Mouse (Mus musculus) hindbrain, postnatal 0 days (tissue): ENCODE measurements around the gene Itk. TPM values are rescaled to one million over a fixed set of nuclear protein-coding genes. Genes with fewer than 3 reads are reported as not detected.

Experiments used
- ATAC-seq: fragments of 200-750 bp; cut with Nextera tagmentation; 2 replicates; pipeline ENCODE4 v1.8.0; 2017; ENCODE audit warnings: mild to moderate bottlenecking, moderate TSS enrichment, moderate library complexity
- DNase-seq: peaks from one replicate; pipeline ENCODE4 v3.0.0-alpha.2; 2015; ENCODE audit warnings: low spot score
- H3K27ac ChIP-seq: fragments of 300-500 bp; sonication (generic); 2 replicates; pipeline ENCODE4 v1.5.1; 2014; ENCODE audit warnings: mild to moderate bottlenecking
- H3K27me3 ChIP-seq: fragments of 300-500 bp; sonication (generic); 2 replicates; pipeline ENCODE4 v1.6.1; 2014; ENCODE audit warnings: low read length, mixed read lengths; ENCODE audit not compliant: insufficient read depth
- H3K36me3 ChIP-seq: fragments of 300-500 bp; sonication (generic); 2 replicates; pipeline ENCODE4 v1.6.1; 2014; ENCODE audit warnings: low read length, mixed read lengths; ENCODE audit not compliant: insufficient read depth
- H3K4me1 ChIP-seq: fragments of 300-500 bp; sonication (generic); 2 replicates; pipeline ENCODE4 v1.6.1; 2014; ENCODE audit warnings: antibody characterized with exemption, low read length, mixed read lengths; ENCODE audit not compliant: insufficient read depth
- H3K4me2 ChIP-seq: fragments of 300-500 bp; sonication (generic); 2 replicates; pipeline ENCODE4 v1.6.1; 2014; ENCODE audit warnings: low read depth, mild to moderate bottlenecking, low read length, moderate library complexity, mixed read lengths
- H3K4me3 ChIP-seq: fragments of 300-500 bp; sonication (generic); 2 replicates; pipeline ENCODE4 v1.5.1; 2014; ENCODE audit warnings: low read length
- H3K9ac ChIP-seq: fragments of 300-500 bp; sonication (generic); replicated peaks from 2 replicates; pipeline ENCODE4 v1.6.1; 2014; ENCODE audit warnings: mild to moderate bottlenecking, low read length, moderate library complexity, mixed read lengths
- H3K9me3 ChIP-seq: fragments of 300-500 bp; sonication (generic); 2 replicates; pipeline ENCODE4 v1.6.1; 2016; ENCODE audit warnings: low read length, mixed read lengths
- CTCF ChIP-seq: IDR thresholded peaks from 2 replicates; pipeline ENCODE4 v1.5.1; 2016; ENCODE audit warnings: antibody characterized with exemption, control low read depth, low read depth
- WGBS: fragments of 180-500 bp; shearing (Covaris S2); extraction: QIAGEN DNeasy Blood & Tissue Kit; methylation state at CpG from one replicate; pipeline ENCODE4 v1.1.7; 2014; 5-methylcytosine and 5-hydroxymethylcytosine counted together
- polyA plus RNA-seq: library from polyadenylated mRNA; unstranded; fragments of >200 nt; fragmentation: Nextera tagmentation; extraction: Ambion mirVana; gene quantifications from 2 replicates; pipeline ENCODE4 v1.2.1, GENCODE M21; 2015
- total RNA-seq: library from RNA; depleted of rRNA; stranded (reverse); fragments of >200 nt; gene quantifications from 2 replicates; pipeline ENCODE4 v1.2.3, GENCODE M21; 2014

Itk gene
- total and polyA plus RNA-seq, 2 experiments from 2014 or later: 0.04 TPM; not detected in 1

GRCm38 (mm10) chr11:46398933-46399383 lies 9.6 kb upstream of the Itk start:
- H3K9me3 ChIP-seq: no peaks in the 10 kb centered on the region
- H3K4me2 ChIP-seq: no peak overlapping the region
- H3K4me1 ChIP-seq: no peaks in the 10 kb centered on the region
- ATAC-seq (no peak), DNase-seq (no peak)
- H3K36me3 ChIP-seq: no peaks in the 10 kb centered on the region
- no peaks in the 10 kb centered on the region for H3K27me3 ChIP-seq
- no peak overlapping the region for H3K9ac ChIP-seq
- WGBS: 55% methylated on average over 5 of the region's 5 CpGs
- TF ChIP-seq CTCF: no peak
- no peak overlapping the region for H3K27ac ChIP-seq
- H3K4me3 ChIP-seq: no peak overlapping the region

GRCm38 (mm10) chr11:46398473-46398872 lies 9.2 kb upstream of the Itk start:
- H3K4me3 ChIP-seq: no peak overlapping the region
- no peaks in the 10 kb centered on the region for H3K9me3 ChIP-seq
- H3K36me3 ChIP-seq: no peaks in the 10 kb centered on the region
- WGBS: 86% methylated on average over 4 of the region's 4 CpGs
- no peaks in the 10 kb centered on the region for H3K27me3 ChIP-seq
- H3K4me1 ChIP-seq: no peaks in the 10 kb centered on the region
- DNase-seq (no peak), ATAC-seq (no peak)
- TF ChIP-seq CTCF: no peak
- no peak overlapping the region for H3K27ac ChIP-seq
- no peak overlapping the region for H3K4me2 ChIP-seq
- H3K9ac ChIP-seq: no peak overlapping the region

GRCm38 (mm10) chr11:46397900-46398299 lies 8.6 kb upstream of the Itk start:
- Histone ChIP-seq H3K27ac (no peak overlapping the region), H3K36me3 (no peaks in the 10 kb centered on the region), H3K27me3 (no peaks in the 10 kb centered on the region), H3K4me1 (no peaks in the 10 kb centered on the region), H3K9me3 (no peaks in the 10 kb centered on the region), H3K9ac (no peak overlapping the region), H3K4me3 (no peak overlapping the region), H3K4me2 (no peak overlapping the region)
- ATAC-seq: no peak
- 63% methylated on average over 2 of the region's 2 CpGs for WGBS
- no peak for DNase-seq
- TF ChIP-seq CTCF: no peak

DNA sequence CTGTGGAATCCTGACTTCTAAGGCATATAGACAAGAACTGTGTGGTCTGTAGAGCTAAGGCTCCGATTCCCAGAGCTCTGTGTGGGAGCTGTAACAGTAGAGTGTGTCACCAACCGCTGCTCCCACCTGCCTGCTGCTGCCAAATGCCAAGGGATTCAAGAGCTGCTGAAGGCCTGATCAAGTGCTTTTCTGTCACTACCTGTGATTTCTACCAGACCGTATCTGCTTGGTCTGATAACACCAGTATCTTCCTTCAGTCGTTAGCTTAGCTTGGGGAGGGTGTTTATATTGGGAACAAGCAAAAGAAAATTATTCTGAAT lies 7.5 kb upstream of the Itk start:
- no peaks in the 10 kb centered on the region for H3K27me3 ChIP-seq
- H3K4me3 ChIP-seq: no peak overlapping the region
- H3K36me3 ChIP-seq: no peaks in the 10 kb centered on the region
- no peaks in the 10 kb centered on the region for H3K4me1 ChIP-seq
- H3K9me3 ChIP-seq: no peaks in the 10 kb centered on the region
- no peak overlapping the region for H3K9ac ChIP-seq
- WGBS: 89% methylated on average over 4 of the region's 4 CpGs
- no peak for DNase-seq
- H3K4me2 ChIP-seq: no peak overlapping the region
- no peak for ATAC-seq
- H3K27ac ChIP-seq: no peak overlapping the region
- TF ChIP-seq CTCF: no peak

- 71% methylated on average over 13 of the region's 13 CpGs for WGBS
- Histone ChIP-seq H3K27me3 (no peaks in the 10 kb centered on the region), H3K9me3 (no peaks in the 10 kb centered on the region), H3K4me1 (no peaks in the 10 kb centered on the region), H3K27ac (no peak within 1 kb of the TSS), H3K36me3 (no peaks in the 10 kb centered on the region), H3K9ac (no peak within 1 kb of the TSS), H3K4me2 (no peak within 1 kb of the TSS), H3K4me3 (no peak within 1 kb of the TSS)
- no peak for DNase-seq
- no peak for TF ChIP-seq CTCF
- ATAC-seq: no peak
Observed at GRCm38 (mm10) chr11:46396167-46396859, 7.0 kb upstream of the Itk start, which contains the start of gene Fam71b. TSS of gene Fam71b (plus strand) at chr11:46396559.

DNA sequence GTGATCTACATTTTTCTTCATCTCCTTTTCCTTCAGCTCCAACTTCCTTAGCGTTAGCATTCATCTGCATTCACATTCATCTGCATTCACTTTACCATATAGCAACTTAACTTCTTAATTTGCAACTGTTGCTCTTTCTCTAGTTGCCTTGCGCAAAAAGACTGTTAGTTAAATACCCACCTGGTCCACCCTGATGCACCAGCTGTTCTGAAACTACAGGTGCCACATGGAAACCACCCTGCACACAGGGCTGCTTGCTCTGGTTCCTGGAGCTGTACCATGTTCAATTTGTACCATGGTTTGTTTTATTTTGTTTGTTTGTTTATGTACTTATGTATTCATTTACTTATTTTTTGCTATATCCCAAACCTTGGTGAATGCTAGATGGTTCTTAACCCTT lies 6.4 kb upstream of the Itk start:
- Histone ChIP-seq H3K27ac (no peak overlapping the region), H3K9ac (no peak overlapping the region), H3K9me3 (no peaks in the 10 kb centered on the region), H3K4me1 (no peaks in the 10 kb centered on the region), H3K4me2 (no peak overlapping the region), H3K36me3 (no peaks in the 10 kb centered on the region), H3K4me3 (no peak overlapping the region), H3K27me3 (no peaks in the 10 kb centered on the region)
- ATAC-seq (no peak), DNase-seq (no peak)
- WGBS: 93% methylated on average over 2 of the region's 2 CpGs
- TF ChIP-seq CTCF: no peak

DNA sequence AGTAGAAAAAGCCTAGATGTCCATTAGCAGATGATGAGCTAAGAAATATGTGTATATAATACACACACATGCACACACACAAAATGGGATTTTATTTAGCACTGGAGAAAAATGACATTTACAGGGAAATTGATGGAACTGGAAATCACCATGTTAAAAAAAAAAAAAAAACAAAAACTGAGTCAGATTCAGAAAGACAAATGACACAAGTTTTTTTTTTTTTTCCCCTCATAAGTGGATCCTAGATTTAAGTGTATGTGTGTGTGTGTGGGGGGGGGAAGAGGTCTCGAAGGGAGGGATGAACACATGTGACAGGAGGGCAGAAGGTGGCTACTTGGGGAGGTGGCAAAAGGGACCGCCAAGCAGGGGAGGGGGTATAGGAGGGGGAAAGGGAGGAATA lies 5.8 kb upstream of the Itk start:
- no peaks in the 10 kb centered on the region for H3K27me3 ChIP-seq
- no peaks in the 10 kb centered on the region for H3K36me3 ChIP-seq
- no peak overlapping the region for H3K27ac ChIP-seq
- no peak for TF ChIP-seq CTCF
- no peak overlapping the region for H3K4me2 ChIP-seq
- 83% methylated on average over 2 of the region's 2 CpGs for WGBS
- no peak overlapping the region for H3K4me3 ChIP-seq
- H3K4me1 ChIP-seq: no peaks in the 10 kb centered on the region
- no peak for ATAC-seq
- no peaks in the 10 kb centered on the region for H3K9me3 ChIP-seq
- DNase-seq: no peak
- no peak overlapping the region for H3K9ac ChIP-seq
